Mouse (Mus musculus): ENCODE results near the gene Slc6a16.

DNA sequence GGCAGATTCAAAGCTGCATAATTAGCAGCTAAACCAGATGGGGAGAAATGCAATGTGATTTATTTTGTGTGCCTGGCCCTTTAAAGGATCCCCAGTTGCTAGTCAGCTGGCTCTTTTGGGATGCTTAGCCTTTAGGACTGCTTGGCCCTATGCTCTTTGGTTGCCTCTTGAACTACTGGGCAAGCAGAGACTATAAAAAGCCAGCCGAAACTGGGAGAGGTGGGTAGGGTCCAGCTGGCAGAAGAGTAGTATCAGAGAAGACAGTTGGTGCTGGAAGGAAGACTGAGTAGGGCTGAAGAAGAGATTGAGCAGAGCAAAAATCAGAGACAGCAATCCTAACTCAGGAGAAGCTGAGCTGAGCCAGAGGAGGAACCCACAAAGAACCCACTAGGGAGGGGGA is 55.7 kb downstream of the Slc6a16 start:
- TF ChIP-seq POLR2A (IDR thresholded peaks at IDR 0.05; ENCODE audit: extremely low read depth, insufficient read depth, low read length) (no peak), CTCF (IDR thresholded peaks at IDR 0.05; ENCODE audit: low read depth, low read length) (no peak)

All from liver, adult 2 months (tissue).